Mouse (Mus musculus): ENCODE measurements around the gene Arid1b. TPM values are rescaled to one million over a fixed set of nuclear protein-coding genes. Genes with fewer than 3 reads are reported as not detected.
"Not testable (repeated sequence)": the region's sequence is repeated elsewhere in the genome, so short reads cannot be mapped to it uniquely, and the experiment has no call there.

Arid1b gene
- polyA plus RNA-seq, 1 experiment from 2014 or later: 8.7 TPM

DNA sequence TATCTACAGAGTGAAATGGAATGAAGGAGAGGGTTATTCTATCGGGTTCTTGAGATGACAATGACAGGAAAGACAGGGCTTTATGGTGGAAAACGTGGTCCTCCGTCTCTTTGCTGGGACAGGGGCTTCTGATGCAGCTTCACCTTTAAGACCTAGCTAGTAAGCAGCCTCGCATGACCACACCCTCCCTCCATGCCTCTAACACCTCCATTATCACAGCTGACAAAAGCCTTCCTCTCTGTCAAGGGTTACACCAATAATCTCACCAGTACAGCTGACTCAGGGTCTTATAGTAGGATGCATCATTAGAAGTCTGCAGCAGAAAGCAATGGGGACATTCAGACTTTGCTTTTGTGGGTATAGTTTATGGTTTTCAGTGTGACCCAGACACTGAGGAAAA lies 116.0 kb downstream of the Arid1b start:
- no peak overlapping the region for H3K9ac ChIP-seq (ENCODE audit: low read length)
- H3K4me1 ChIP-seq (ENCODE audit: control insufficient read depth in 2 of 2, insufficient read depth in 2 of 2, low read length in 2 of 2): peaks cover 13 to 39% of the 10 kb centered on the region in 2 experiments
- no peak overlapping the region for H3K4me2 ChIP-seq (ENCODE audit: low read length)
- no peaks in the 10 kb centered on the region for H3K27me3 ChIP-seq (ENCODE audit: control insufficient read depth, insufficient read depth, low read length)
- H3K9me3 ChIP-seq (ENCODE audit: control insufficient read depth, low read length): no peaks in the 10 kb centered on the region
- no peak for ATAC-seq (ENCODE audit: insufficient number of reproducible peaks, insufficient read depth, low FRiP score, low read depth)
- H3K36me3 ChIP-seq (ENCODE audit: control insufficient read depth, insufficient read depth, low read length): no peaks in the 10 kb centered on the region
- 46% methylated on average over 4 of the region's 4 CpGs for WGBS
- H3K27ac ChIP-seq (replicated peaks in 1 of 2; ENCODE audit: control insufficient read depth in 1 of 2, insufficient read depth in 1 of 2, low read depth in 2 of 2, low read length in 2 of 2): no peak overlapping the region
- no peak overlapping the region for H3K4me3 ChIP-seq (ENCODE audit: control insufficient read depth in 1 of 2, insufficient read depth in 1 of 2, low read depth in 1 of 2, low read length in 2 of 2)

DNA sequence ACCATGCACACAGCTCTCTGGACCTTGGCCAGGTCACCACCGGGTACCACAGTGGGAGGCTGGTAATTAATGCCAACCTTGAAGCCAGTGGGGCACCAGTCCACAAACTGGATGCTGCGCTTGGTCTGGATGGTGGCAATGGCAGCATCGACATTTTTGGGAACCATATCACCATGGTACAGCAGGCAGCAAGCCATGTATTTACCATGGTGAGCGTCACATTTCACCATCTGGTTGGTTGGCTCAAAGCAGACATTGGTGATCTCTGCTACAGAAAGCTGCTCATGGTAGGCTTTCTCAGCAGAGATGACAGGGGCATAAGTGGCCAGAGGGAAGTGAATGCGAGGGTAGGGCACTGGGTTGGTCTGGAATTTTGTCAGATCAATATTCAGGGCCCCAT lies 116.8 kb downstream of the Arid1b start:
- WGBS: 97% methylated on average over 5 of the region's 5 CpGs
- not testable (repeated sequence) for H3K27me3 ChIP-seq (ENCODE audit: control insufficient read depth, insufficient read depth, low read length); H3K27ac ChIP-seq (replicated peaks in 1 of 2; ENCODE audit: control insufficient read depth in 1 of 2, insufficient read depth in 1 of 2, low read depth in 2 of 2, low read length in 2 of 2); H3K9me3 ChIP-seq (ENCODE audit: control insufficient read depth, low read length); H3K4me2 ChIP-seq (ENCODE audit: low read length); H3K9ac ChIP-seq (ENCODE audit: low read length); H3K36me3 ChIP-seq (ENCODE audit: control insufficient read depth, insufficient read depth, low read length); ATAC-seq (ENCODE audit: insufficient number of reproducible peaks, insufficient read depth, low FRiP score, low read depth); H3K4me3 ChIP-seq (ENCODE audit: control insufficient read depth in 1 of 2, insufficient read depth in 1 of 2, low read depth in 1 of 2, low read length in 2 of 2)
- peaks cover 14 to 38% of the 10 kb centered on the region in 2 experiments for H3K4me1 ChIP-seq (ENCODE audit: control insufficient read depth in 2 of 2, insufficient read depth in 2 of 2, low read length in 2 of 2)

DNA sequence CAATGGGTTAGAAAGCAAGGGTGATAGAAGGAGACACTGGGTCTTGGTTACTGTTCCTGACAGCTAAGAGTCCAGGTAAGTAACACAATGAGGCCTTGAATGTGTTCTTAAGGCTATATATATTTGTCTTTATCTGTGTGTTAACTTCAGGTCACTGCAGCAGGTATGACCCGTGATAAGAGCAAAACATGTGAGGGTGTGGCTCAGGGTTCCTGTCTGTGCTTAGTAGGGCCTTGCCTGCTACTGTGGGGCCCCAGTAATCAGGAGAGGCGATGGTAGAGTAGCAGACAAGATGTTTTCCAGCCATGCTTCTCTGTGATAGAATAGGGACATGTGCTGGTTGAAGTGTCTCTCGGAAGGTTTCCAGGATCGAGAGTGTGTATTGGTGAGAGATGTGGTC lies 118.0 kb downstream of the Arid1b start:
- no peak for ATAC-seq (ENCODE audit: insufficient number of reproducible peaks, insufficient read depth, low FRiP score, low read depth)

DNA sequence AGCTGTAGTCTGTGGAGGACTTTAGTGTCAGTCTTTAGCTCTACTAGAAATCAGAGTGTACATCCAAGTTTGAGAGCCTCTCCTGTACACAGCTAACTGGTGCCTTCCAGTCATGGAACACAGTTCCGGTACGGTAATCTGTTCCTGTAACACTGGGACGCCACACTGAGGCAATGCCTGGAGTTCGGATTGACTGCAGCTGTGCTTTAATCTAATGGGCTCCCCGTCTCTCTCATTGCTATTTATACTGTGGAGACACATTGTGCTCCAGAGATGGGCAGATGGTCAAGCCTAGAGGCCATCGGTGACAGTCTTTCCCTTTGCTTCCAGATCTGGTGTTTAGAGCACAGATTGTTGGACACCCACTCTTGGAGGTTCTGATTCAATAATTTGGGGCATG lies 121.8 kb downstream of the Arid1b start:
- no peak for ATAC-seq (ENCODE audit: insufficient number of reproducible peaks, insufficient read depth, low FRiP score, low read depth)
- no peak overlapping the region for H3K4me2 ChIP-seq (ENCODE audit: low read length)
- 56% methylated on average over 6 of the region's 6 CpGs for WGBS

More for the DNA sequence above, 118.0 kb downstream of the Arid1b start:
- 73% methylated on average over 4 of the region's 4 CpGs for WGBS
- H3K4me1 ChIP-seq (ENCODE audit: control insufficient read depth in 2 of 2, insufficient read depth in 2 of 2, low read length in 2 of 2): peaks cover 16 to 38% of the 10 kb centered on the region in 2 experiments
- H3K4me2 ChIP-seq (ENCODE audit: low read length): no peak overlapping the region
- H3K4me3 ChIP-seq (ENCODE audit: control insufficient read depth in 1 of 2, insufficient read depth in 1 of 2, low read depth in 1 of 2, low read length in 2 of 2): no peak overlapping the region
- H3K27ac ChIP-seq (replicated peaks in 1 of 2; ENCODE audit: control insufficient read depth in 1 of 2, insufficient read depth in 1 of 2, low read depth in 2 of 2, low read length in 2 of 2): no peak overlapping the region
- H3K36me3 ChIP-seq (ENCODE audit: control insufficient read depth, insufficient read depth, low read length): no peaks in the 10 kb centered on the region
- H3K9ac ChIP-seq (ENCODE audit: low read length): no peak overlapping the region
- H3K9me3 ChIP-seq (ENCODE audit: control insufficient read depth, low read length): no peaks in the 10 kb centered on the region
- H3K27me3 ChIP-seq (ENCODE audit: control insufficient read depth, insufficient read depth, low read length): no peaks in the 10 kb centered on the region

DNA sequence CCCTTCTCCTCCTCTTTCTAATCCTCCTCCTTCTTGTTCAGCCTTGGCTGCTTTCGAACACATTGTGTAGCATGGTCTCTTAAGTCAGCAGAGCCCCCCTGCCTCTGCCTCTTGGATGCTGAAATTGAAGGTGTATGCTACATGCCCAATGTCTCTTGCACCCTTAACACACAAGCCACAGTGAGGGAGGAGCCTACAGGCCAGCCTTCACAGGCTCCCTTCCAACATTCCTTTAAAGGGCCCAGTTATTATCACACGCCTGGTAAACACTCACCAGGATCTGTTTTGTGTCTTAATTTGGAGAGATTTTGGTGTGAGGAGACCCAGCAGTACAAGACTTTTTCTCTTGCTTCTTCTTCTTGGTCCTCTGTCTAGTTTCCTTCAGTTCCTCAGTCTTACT lies 122.9 kb downstream of the Arid1b start:
- H3K4me2 ChIP-seq (ENCODE audit: low read length): no peak overlapping the region
- H3K27ac ChIP-seq (replicated peaks in 1 of 2; ENCODE audit: control insufficient read depth in 1 of 2, insufficient read depth in 1 of 2, low read depth in 2 of 2, low read length in 2 of 2): 0 out of 4 replicates have a peak overlapping the region, but pooled peaks have one; percentile 10
- peaks cover 15 to 46% of the 10 kb centered on the region in 2 experiments for H3K4me1 ChIP-seq (ENCODE audit: control insufficient read depth in 2 of 2, insufficient read depth in 2 of 2, low read length in 2 of 2)
- 64% methylated on average over 2 of the region's 2 CpGs for WGBS
- H3K27me3 ChIP-seq (ENCODE audit: control insufficient read depth, insufficient read depth, low read length): no peaks in the 10 kb centered on the region
- no peak overlapping the region for H3K9ac ChIP-seq (ENCODE audit: low read length)
- ATAC-seq (ENCODE audit: insufficient number of reproducible peaks, insufficient read depth, low FRiP score, low read depth): no peak
- no peak overlapping the region for H3K4me3 ChIP-seq (ENCODE audit: control insufficient read depth in 1 of 2, insufficient read depth in 1 of 2, low read depth in 1 of 2, low read length in 2 of 2)
- no peaks in the 10 kb centered on the region for H3K9me3 ChIP-seq (ENCODE audit: control insufficient read depth, low read length)
- no peaks in the 10 kb centered on the region for H3K36me3 ChIP-seq (ENCODE audit: control insufficient read depth, insufficient read depth, low read length)

More for the DNA sequence above, 121.8 kb downstream of the Arid1b start:
- no peaks in the 10 kb centered on the region for H3K27me3 ChIP-seq (ENCODE audit: control insufficient read depth, insufficient read depth, low read length)
- no peak overlapping the region for H3K27ac ChIP-seq (replicated peaks in 1 of 2; ENCODE audit: control insufficient read depth in 1 of 2, insufficient read depth in 1 of 2, low read depth in 2 of 2, low read length in 2 of 2)
- H3K4me3 ChIP-seq (ENCODE audit: control insufficient read depth in 1 of 2, insufficient read depth in 1 of 2, low read depth in 1 of 2, low read length in 2 of 2): no peak overlapping the region
- H3K9me3 ChIP-seq (ENCODE audit: control insufficient read depth, low read length): no peaks in the 10 kb centered on the region
- peaks cover 18 to 41% of the 10 kb centered on the region in 2 experiments for H3K4me1 ChIP-seq (ENCODE audit: control insufficient read depth in 2 of 2, insufficient read depth in 2 of 2, low read length in 2 of 2)
- H3K36me3 ChIP-seq (ENCODE audit: control insufficient read depth, insufficient read depth, low read length): no peaks in the 10 kb centered on the region
- no peak overlapping the region for H3K9ac ChIP-seq (ENCODE audit: low read length)

DNA sequence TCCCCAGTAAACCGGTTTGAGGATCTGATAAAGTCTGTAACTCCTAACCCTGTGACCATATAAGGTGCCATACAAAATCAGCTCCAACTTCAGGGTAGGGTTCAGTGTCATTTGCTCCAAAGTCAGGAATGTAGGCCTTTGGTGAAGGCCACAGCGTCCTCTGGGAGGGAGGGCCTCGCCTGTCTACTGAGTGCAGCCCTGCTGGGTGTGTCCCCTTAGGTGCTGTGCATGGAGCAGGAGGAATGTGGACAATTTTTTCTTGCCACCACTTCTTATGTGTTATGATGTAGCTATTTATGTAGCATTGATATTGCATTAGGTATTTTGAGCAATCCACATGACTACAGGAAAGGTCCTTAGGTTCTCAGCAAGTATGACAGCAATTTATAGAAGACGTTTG lies 124.0 kb downstream of the Arid1b start:
- H3K9me3 ChIP-seq (ENCODE audit: control insufficient read depth, low read length): no peaks in the 10 kb centered on the region
- H3K9ac ChIP-seq (ENCODE audit: low read length): no peak overlapping the region
- H3K27ac ChIP-seq (replicated peaks in 1 of 2; ENCODE audit: control insufficient read depth in 1 of 2, insufficient read depth in 1 of 2, low read depth in 2 of 2, low read length in 2 of 2): peak overlapping the region; percentile 29 to 50; a peak in 2 of 4 replicates
- ATAC-seq (ENCODE audit: insufficient number of reproducible peaks, insufficient read depth, low FRiP score, low read depth): peak; percentile 68; the same call in 1 of the 2 replicates
- H3K27me3 ChIP-seq (ENCODE audit: control insufficient read depth, insufficient read depth, low read length): no peaks in the 10 kb centered on the region
- peaks cover 15 to 44% of the 10 kb centered on the region in 2 experiments for H3K4me1 ChIP-seq (ENCODE audit: control insufficient read depth in 2 of 2, insufficient read depth in 2 of 2, low read length in 2 of 2)
- WGBS: 55% methylated on average over 4 of the region's 4 CpGs
- no peaks in the 10 kb centered on the region for H3K36me3 ChIP-seq (ENCODE audit: control insufficient read depth, insufficient read depth, low read length)
- no peak overlapping the region for H3K4me3 ChIP-seq (ENCODE audit: control insufficient read depth in 1 of 2, insufficient read depth in 1 of 2, low read depth in 1 of 2, low read length in 2 of 2)
- no peak overlapping the region for H3K4me2 ChIP-seq (ENCODE audit: low read length)

DNA sequence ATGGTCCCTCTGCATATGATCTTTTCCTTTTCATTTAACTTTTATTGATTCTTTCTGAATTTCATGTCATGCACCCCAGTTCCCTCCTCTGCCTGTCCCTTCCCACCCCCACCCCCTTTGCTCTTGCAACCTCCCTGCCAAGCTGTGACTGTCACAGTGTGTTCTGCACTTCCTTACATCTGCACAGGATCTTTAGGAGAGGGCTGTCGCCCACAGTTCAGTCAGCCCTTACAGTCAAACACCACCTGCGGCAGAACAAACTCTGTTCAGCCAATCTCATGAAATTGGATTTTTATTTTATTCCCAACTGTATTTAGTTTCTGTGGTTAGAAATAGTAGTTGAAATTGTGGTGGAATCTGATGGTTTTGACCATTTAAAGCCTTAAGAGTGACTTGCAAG lies 130.5 kb downstream of the Arid1b start:
- no peaks in the 10 kb centered on the region for H3K9me3 ChIP-seq (ENCODE audit: control insufficient read depth, low read length)
- H3K4me2 ChIP-seq (ENCODE audit: low read length): no peak overlapping the region
- 52% methylated on average over 2 of the region's 2 CpGs for WGBS
- peaks cover 3% of the 10 kb centered on the region; the same call in 1 of the 2 replicates for H3K36me3 ChIP-seq (ENCODE audit: control insufficient read depth, insufficient read depth, low read length)
- no peak overlapping the region for H3K27ac ChIP-seq (replicated peaks in 1 of 2; ENCODE audit: control insufficient read depth in 1 of 2, insufficient read depth in 1 of 2, low read depth in 2 of 2, low read length in 2 of 2)
- ATAC-seq (ENCODE audit: insufficient number of reproducible peaks, insufficient read depth, low FRiP score, low read depth): no peak
- H3K4me1 ChIP-seq (ENCODE audit: control insufficient read depth in 2 of 2, insufficient read depth in 2 of 2, low read length in 2 of 2): peaks cover 13 to 20% of the 10 kb centered on the region in 2 experiments
- no peak overlapping the region for H3K4me3 ChIP-seq (ENCODE audit: control insufficient read depth in 1 of 2, insufficient read depth in 1 of 2, low read depth in 1 of 2, low read length in 2 of 2)
- no peaks in the 10 kb centered on the region for H3K27me3 ChIP-seq (ENCODE audit: control insufficient read depth, insufficient read depth, low read length)
- H3K9ac ChIP-seq (ENCODE audit: low read length): no peak overlapping the region

All from heart, embryonic 14.5 days (tissue).